In genomic region chr5:130222146-130223004, GRCm38 (mm10) we compare ENCODE assay signal across 8 mouse cellular contexts. TPM values are rescaled to one million over a fixed set of nuclear protein-coding genes. Genes with fewer than 3 reads are reported as not detected.
DNase-seq lines count a peak whose midpoint lies in the region; ATAC-seq lines count a peak whose summit lies in the region.

No protein-coding gene starts in this region.

- under 1% methylated on average over 80 of the region's 88 CpGs for WGBS in hindbrain, embryonic 16.5 days

- H3K9ac ChIP-seq in hindbrain, embryonic 16.5 days (ENCODE audit: low read depth, low read length) = peak overlapping the region; percentile 78

- H3K4me1 ChIP-seq in hindbrain, embryonic 16.5 days (ENCODE audit: control insufficient read depth, insufficient read depth, low read depth, low read length) = peaks cover 19% of the 10 kb centered on the region

- H3K27ac ChIP-seq in hindbrain, embryonic 16.5 days (ENCODE audit: low read depth, low read length) = peak overlapping the region; percentile 86

- no peaks in the 10 kb centered on the region for H3K36me3 ChIP-seq in hindbrain, embryonic 16.5 days (ENCODE audit: control insufficient read depth, insufficient read depth, low read length)

- no peaks in the 10 kb centered on the region for H3K27me3 ChIP-seq in hindbrain, embryonic 16.5 days (replicated peaks; ENCODE audit: control insufficient read depth, insufficient read depth, low read length)

- no peaks in the 10 kb centered on the region for H3K9me3 ChIP-seq in hindbrain, embryonic 16.5 days (ENCODE audit: control insufficient read depth, low read length)

- peak; percentile 95 for DNase-seq in ZHBTc4 (ENCODE audit: low read depth, low spot score)
- peak; percentile 95 to 98 for DNase-seq in cerebellum, postnatal 4 days (ENCODE audit: low spot score in 2 of 2)
- peak; percentile 95 for DNase-seq in gastrocnemius, adult 18-20 months (ENCODE audit: low spot score)
- peak; percentile 94 to 96 for DNase-seq in left cerebral cortex, adult 18-20 months (ENCODE audit: low spot score in 2 of 2)
- DNase-seq in lung, postnatal 4 days = peak; percentile 96 to 97
- DNase-seq in retina, postnatal 1 day = peak; percentile 95
- DNase-seq in thymus, postnatal 4 days = peak; percentile 97

- ATAC-seq in hindbrain, embryonic 16.5 days = peak; percentile 87

- peak overlapping the region; percentile 54 for H3K4me3 ChIP-seq in hindbrain, embryonic 16.5 days (ENCODE audit: low read length)

- peak overlapping the region; percentile 82 for H3K4me2 ChIP-seq in hindbrain, embryonic 16.5 days (ENCODE audit: low read length)

RNA-seq across cellular contexts. Expression of gene Tmem248, which starts 5.5 kb away (rescaled TPM):
- 10 to 100 TPM; 43.4 to 44.3 TPM for total RNA-seq in gastrocnemius, adult 18-20 months (2021)
- 26.0 and 26.6 TPM in 2 replicates for polyA plus RNA-seq in hindbrain, embryonic 16.5 days (2015; fragmentation: Nextera tagmentation; extraction: Ambion mirVana)
- total RNA-seq in left cerebral cortex, adult 18-20 months (2021) = 10 to 100 TPM; 43.8 to 48.4 TPM

RNA-seq across cellular contexts. Expression of gene Sbds, which starts 33.0 kb away (rescaled TPM):
- total RNA-seq in gastrocnemius, adult 18-20 months (2021) = 10 to 100 TPM; 30.3 to 37.7 TPM
- 56.1 and 64.4 TPM in 2 replicates for polyA plus RNA-seq in hindbrain, embryonic 16.5 days (2015; fragmentation: Nextera tagmentation; extraction: Ambion mirVana)
- 10 to 100 TPM; 83.8 to 90.3 TPM for total RNA-seq in left cerebral cortex, adult 18-20 months (2021)

RNA-seq across cellular contexts. Expression of gene Tyw1, which starts 33.0 kb away (rescaled TPM):
- 10 to 100 TPM in 1 of 2 experiments, 1 to 10 TPM in 1; 10.0 to 11.1 TPM for total RNA-seq in gastrocnemius, adult 18-20 months (2021)
- polyA plus RNA-seq in hindbrain, embryonic 16.5 days (2015; fragmentation: Nextera tagmentation; extraction: Ambion mirVana) = 22.0 and 23.5 TPM in 2 replicates
- 10 to 100 TPM; 14.0 to 15.0 TPM for total RNA-seq in left cerebral cortex, adult 18-20 months (2021)

RNA-seq across cellular contexts. Expression of gene Rabgef1, which starts 50.8 kb away (rescaled TPM):
- total RNA-seq in gastrocnemius, adult 18-20 months (2021) = 100 to 1,000 TPM in 1 of 2 experiments, 10 to 100 TPM in 1; 91.2 to 116 TPM
- 40.0 and 41.7 TPM in 2 replicates for polyA plus RNA-seq in hindbrain, embryonic 16.5 days (2015; fragmentation: Nextera tagmentation; extraction: Ambion mirVana)
- 10 to 100 TPM; 64.5 to 71.3 TPM for total RNA-seq in left cerebral cortex, adult 18-20 months (2021)

Comparison
In these comparisons a context has a peak if more than half of its experiments do, and no peak if none do; other contexts are left out.
1. Peak in every context shown above with its lines: DNase-seq, ATAC-seq, H3K4me3 ChIP-seq and H3K27ac ChIP-seq.